Mouse (Mus musculus): ENCODE data around the gene Bmp8a. TPM values are rescaled to one million over a fixed set of nuclear protein-coding genes. Genes with fewer than 3 reads are reported as not detected.
"Not testable (repeated sequence)": the region's sequence is repeated elsewhere in the genome, so short reads cannot be mapped to it uniquely, and the experiment has no call there.

Bmp8a gene
- polyA plus RNA-seq, 1 experiment from 2014 or later = 0.10 TPM

DNA sequence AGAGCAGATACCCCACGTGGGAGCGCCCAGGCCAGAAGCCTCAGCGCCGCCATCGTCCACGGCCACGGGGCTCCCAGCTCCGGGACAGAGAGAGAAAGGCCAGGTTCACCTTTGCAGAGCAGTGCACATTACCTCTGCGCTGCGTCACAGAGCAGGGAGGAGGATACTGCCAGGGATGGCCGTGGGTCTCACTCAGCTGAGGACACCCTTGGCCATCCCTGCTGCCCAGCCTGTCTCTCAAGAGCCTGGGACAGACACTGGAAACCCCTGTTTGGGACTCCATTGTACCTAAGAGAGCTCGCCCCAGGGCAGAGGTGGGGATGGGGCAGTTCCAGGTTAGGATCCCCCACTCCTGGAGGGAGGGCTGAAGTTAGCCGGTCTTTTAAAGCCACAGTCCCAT, 19.5 kb downstream of the Bmp8a start, which contains the start of gene Oxct2a:
Oxct2a (minus strand) TSS at position 101 of the 400 bp plus-strand sequence.
- no peak for ATAC-seq (replicated peaks; ENCODE audit: insufficient number of reproducible peaks, low FRiP score, low TSS enrichment)
- WGBS (ENCODE audit: insufficient replicate concordance) = 12% methylated on average over 13 of the region's 13 CpGs
- H3K9ac ChIP-seq (ENCODE audit: low read depth, low read length) = no peak within 1 kb of the TSS
- no peaks in the 10 kb centered on the region for H3K36me3 ChIP-seq (ENCODE audit: control insufficient read depth, insufficient read depth, low read length)
- no peaks in the 10 kb centered on the region for H3K9me3 ChIP-seq (replicated peaks; ENCODE audit: control insufficient read depth, low read length)
- no peak within 1 kb of the TSS for H3K27ac ChIP-seq (ENCODE audit: low read depth, low read length)
- H3K4me3 ChIP-seq (ENCODE audit: low read depth, low read length) = peak within 1 kb of the TSS; percentile 23
- H3K4me2 ChIP-seq = peak within 1 kb of the TSS; percentile 54
- peaks cover 17% of the 10 kb centered on the region for H3K27me3 ChIP-seq (ENCODE audit: control insufficient read depth, insufficient read depth, low read length)
- peaks cover 3% of the 10 kb centered on the region; the same call in 1 of the 2 replicates for H3K4me1 ChIP-seq (ENCODE audit: control insufficient read depth, insufficient read depth, low read length)

GRCm38 (mm10) chr4:123322910-123323309, 20.1 kb downstream of the Bmp8a start:
- WGBS (ENCODE audit: insufficient replicate concordance) = 9% methylated on average over 27 of the region's 38 CpGs
- Histone ChIP-seq H3K4me3 (ENCODE audit: low read depth, low read length) (peak overlapping the region; percentile 23), H3K4me2 (peak overlapping the region; percentile 54), H3K27me3 (ENCODE audit: control insufficient read depth, insufficient read depth, low read length) (peaks cover 17% of the 10 kb centered on the region)
- not testable (repeated sequence) for H3K27ac ChIP-seq (ENCODE audit: low read depth, low read length); ATAC-seq (replicated peaks; ENCODE audit: insufficient number of reproducible peaks, low FRiP score, low TSS enrichment); H3K36me3 ChIP-seq (ENCODE audit: control insufficient read depth, insufficient read depth, low read length); H3K9ac ChIP-seq (ENCODE audit: low read depth, low read length); H3K9me3 ChIP-seq (replicated peaks; ENCODE audit: control insufficient read depth, low read length); H3K4me1 ChIP-seq (ENCODE audit: control insufficient read depth, insufficient read depth, low read length)

DNA sequence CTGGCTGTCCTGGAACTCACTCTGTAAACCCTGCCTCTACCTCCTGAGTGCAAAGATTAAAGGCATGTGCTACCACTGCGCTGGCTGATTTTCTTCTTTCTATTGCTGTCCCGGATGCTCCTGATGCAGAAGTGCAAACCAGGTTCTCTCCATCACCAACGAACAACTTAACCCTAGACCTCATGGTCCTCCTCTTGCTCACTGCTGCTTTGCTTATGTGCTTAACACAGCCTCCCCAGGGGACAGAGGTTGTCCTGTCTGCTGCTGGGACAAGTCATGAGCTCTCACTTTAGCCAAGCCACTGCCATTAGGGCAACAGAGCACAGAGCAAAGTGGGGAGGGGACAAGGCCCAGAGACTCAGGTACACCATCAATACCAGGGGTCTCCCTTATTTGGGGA, 28.6 kb downstream of the Bmp8a start:
- no peak overlapping the region for H3K4me3 ChIP-seq (ENCODE audit: low read depth, low read length)
- no peak overlapping the region for H3K4me2 ChIP-seq
- H3K27me3 ChIP-seq (ENCODE audit: control insufficient read depth, insufficient read depth, low read length) = no peaks in the 10 kb centered on the region
- H3K9ac ChIP-seq (ENCODE audit: low read depth, low read length) = no peak overlapping the region
- 78% methylated on average over 3 of the region's 3 CpGs for WGBS (ENCODE audit: insufficient replicate concordance)
- no peaks in the 10 kb centered on the region for H3K4me1 ChIP-seq (ENCODE audit: control insufficient read depth, insufficient read depth, low read length)
- H3K27ac ChIP-seq (ENCODE audit: low read depth, low read length) = no peak overlapping the region
- no peak for ATAC-seq (replicated peaks; ENCODE audit: insufficient number of reproducible peaks, low FRiP score, low TSS enrichment)
- H3K9me3 ChIP-seq (replicated peaks; ENCODE audit: control insufficient read depth, low read length) = no peaks in the 10 kb centered on the region
- no peaks in the 10 kb centered on the region for H3K36me3 ChIP-seq (ENCODE audit: control insufficient read depth, insufficient read depth, low read length)

DNA sequence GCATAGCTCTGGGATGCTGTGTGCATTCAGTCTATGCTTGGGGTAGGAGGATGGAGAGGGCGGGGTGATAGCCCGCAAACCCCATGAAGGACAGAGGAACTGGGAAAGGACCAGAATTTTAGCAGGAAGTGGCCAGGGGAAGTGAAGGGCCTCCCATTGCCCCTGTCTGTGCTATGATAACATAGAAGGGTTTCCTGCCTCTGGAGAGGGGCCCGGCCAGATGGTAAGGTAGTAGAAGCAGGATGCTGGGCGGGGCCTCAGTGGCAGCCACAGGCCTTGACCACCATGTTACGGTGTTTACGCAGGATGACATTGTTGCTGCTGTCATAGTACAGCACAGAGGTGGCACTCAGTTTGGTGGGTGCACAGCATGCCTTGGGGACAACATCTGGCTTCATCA, 30.0 kb downstream of the Bmp8a start:
- Histone ChIP-seq H3K36me3 (ENCODE audit: control insufficient read depth, insufficient read depth, low read length) (no peaks in the 10 kb centered on the region), H3K9ac (ENCODE audit: low read depth, low read length) (no peak overlapping the region), H3K4me2 (no peak overlapping the region), H3K27me3 (ENCODE audit: control insufficient read depth, insufficient read depth, low read length) (no peaks in the 10 kb centered on the region), H3K4me1 (ENCODE audit: control insufficient read depth, insufficient read depth, low read length) (peaks cover 7% of the 10 kb centered on the region; the same call in 1 of the 2 replicates), H3K9me3 (replicated peaks; ENCODE audit: control insufficient read depth, low read length) (no peaks in the 10 kb centered on the region), H3K4me3 (ENCODE audit: low read depth, low read length) (no peak overlapping the region), H3K27ac (ENCODE audit: low read depth, low read length) (no peak overlapping the region)
- 0 out of 2 replicates have a peak, but pooled peaks have one; percentile 33 for ATAC-seq (replicated peaks; ENCODE audit: insufficient number of reproducible peaks, low FRiP score, low TSS enrichment)
- 55% methylated on average over 6 of the region's 6 CpGs for WGBS (ENCODE audit: insufficient replicate concordance)

DNA sequence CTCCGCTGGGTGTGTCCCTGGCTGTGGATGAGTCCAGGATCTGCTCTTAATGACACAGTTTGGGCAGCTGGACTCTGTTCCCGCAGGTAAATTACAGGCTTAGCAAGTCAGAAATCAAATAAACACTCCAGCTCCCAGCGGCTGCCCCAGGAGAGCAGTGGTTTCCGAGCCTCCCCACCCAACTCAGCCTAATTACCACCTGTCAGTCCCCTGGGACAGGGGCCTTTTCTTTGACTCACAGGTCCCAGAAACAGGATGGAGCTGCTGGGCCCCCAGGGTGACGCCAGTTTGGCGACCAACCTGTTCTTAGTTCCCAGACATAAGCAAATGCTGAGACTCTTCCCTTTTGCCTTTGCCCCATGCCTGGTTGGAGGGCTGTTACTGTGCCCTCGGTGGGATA, 31.2 kb downstream of the Bmp8a start:
- H3K4me1 ChIP-seq (ENCODE audit: control insufficient read depth, insufficient read depth, low read length) = peaks cover 9% of the 10 kb centered on the region; the same call in 1 of the 2 replicates
- no peak overlapping the region for H3K9ac ChIP-seq (ENCODE audit: low read depth, low read length)
- no peak overlapping the region for H3K4me2 ChIP-seq
- no peaks in the 10 kb centered on the region for H3K9me3 ChIP-seq (replicated peaks; ENCODE audit: control insufficient read depth, low read length)
- no peak overlapping the region for H3K27ac ChIP-seq (ENCODE audit: low read depth, low read length)
- H3K36me3 ChIP-seq (ENCODE audit: control insufficient read depth, insufficient read depth, low read length) = no peaks in the 10 kb centered on the region
- ATAC-seq (replicated peaks; ENCODE audit: insufficient number of reproducible peaks, low FRiP score, low TSS enrichment) = no peak
- H3K4me3 ChIP-seq (ENCODE audit: low read depth, low read length) = no peak overlapping the region
- no peaks in the 10 kb centered on the region for H3K27me3 ChIP-seq (ENCODE audit: control insufficient read depth, insufficient read depth, low read length)
- 78% methylated on average over 7 of the region's 7 CpGs for WGBS (ENCODE audit: insufficient replicate concordance)

GRCm38 (mm10) chr4:123308292-123308691, 34.8 kb downstream of the Bmp8a start:
- Histone ChIP-seq H3K9me3 (replicated peaks; ENCODE audit: control insufficient read depth, low read length) (no peaks in the 10 kb centered on the region; the same call in 1 of the 2 replicates), H3K4me1 (ENCODE audit: control insufficient read depth, insufficient read depth, low read length) (peaks cover 11% of the 10 kb centered on the region; the same call in 1 of the 2 replicates), H3K9ac (ENCODE audit: low read depth, low read length) (no peak overlapping the region), H3K4me2 (no peak overlapping the region), H3K27me3 (ENCODE audit: control insufficient read depth, insufficient read depth, low read length) (no peaks in the 10 kb centered on the region), H3K4me3 (ENCODE audit: low read depth, low read length) (no peak overlapping the region), H3K36me3 (ENCODE audit: control insufficient read depth, insufficient read depth, low read length) (peaks cover 7% of the 10 kb centered on the region), H3K27ac (ENCODE audit: low read depth, low read length) (no peak overlapping the region)
- 30% methylated on average over 3 of the region's 3 CpGs for WGBS (ENCODE audit: insufficient replicate concordance)
- no peak for ATAC-seq (replicated peaks; ENCODE audit: insufficient number of reproducible peaks, low FRiP score, low TSS enrichment)

- Histone ChIP-seq H3K27me3 (ENCODE audit: control insufficient read depth, insufficient read depth, low read length) (no peaks in the 10 kb centered on the region), H3K4me1 (ENCODE audit: control insufficient read depth, insufficient read depth, low read length) (peaks cover 11% of the 10 kb centered on the region; the same call in 1 of the 2 replicates), H3K9me3 (replicated peaks; ENCODE audit: control insufficient read depth, low read length) (no peaks in the 10 kb centered on the region; the same call in 1 of the 2 replicates), H3K27ac (ENCODE audit: low read depth, low read length) (no peak overlapping the region), H3K36me3 (ENCODE audit: control insufficient read depth, insufficient read depth, low read length) (peaks cover 20% of the 10 kb centered on the region), H3K4me2 (no peak overlapping the region), H3K9ac (ENCODE audit: low read depth, low read length) (no peak overlapping the region), H3K4me3 (ENCODE audit: low read depth, low read length) (no peak overlapping the region)
- ATAC-seq (replicated peaks; ENCODE audit: insufficient number of reproducible peaks, low FRiP score, low TSS enrichment) = no peak
- WGBS (ENCODE audit: insufficient replicate concordance) = 89% methylated on average over 10 of the region's 10 CpGs
Measured at GRCm38 (mm10) chr4:123306999-123307398, 36.1 kb downstream of the Bmp8a start.

DNA sequence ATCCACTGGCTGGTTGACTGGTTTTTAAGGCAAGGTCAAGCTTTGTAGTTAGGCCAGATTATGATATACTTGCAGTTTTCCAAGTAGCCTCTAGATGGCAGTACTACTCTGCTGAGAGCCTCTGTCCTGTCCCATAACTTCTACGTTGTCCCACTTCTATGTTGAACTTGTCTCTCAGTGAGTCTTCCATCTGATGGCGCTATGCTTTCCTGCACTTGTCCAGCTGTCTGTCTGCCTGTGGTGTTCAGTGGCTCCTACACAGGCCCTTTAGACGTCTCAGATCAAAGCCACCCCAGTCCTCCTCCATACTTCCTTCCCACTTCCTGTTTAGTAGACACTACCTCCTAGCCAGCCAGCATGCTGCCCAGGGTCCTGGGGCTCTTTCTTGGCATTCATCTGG, 37.3 kb downstream of the Bmp8a start:
- WGBS (ENCODE audit: insufficient replicate concordance) = 31% methylated on average over 3 of the region's 3 CpGs
- no peaks in the 10 kb centered on the region for H3K27me3 ChIP-seq (ENCODE audit: control insufficient read depth, insufficient read depth, low read length)
- H3K27ac ChIP-seq (ENCODE audit: low read depth, low read length) = peak overlapping the region; percentile 50; the same call in 1 of the 2 replicates
- H3K4me1 ChIP-seq (ENCODE audit: control insufficient read depth, insufficient read depth, low read length) = peaks cover 11% of the 10 kb centered on the region; the same call in 1 of the 2 replicates
- 0 out of 2 replicates have a peak, but pooled peaks have one; percentile 26 for ATAC-seq (replicated peaks; ENCODE audit: insufficient number of reproducible peaks, low FRiP score, low TSS enrichment)
- no peak overlapping the region for H3K4me3 ChIP-seq (ENCODE audit: low read depth, low read length)
- no peak overlapping the region for H3K9ac ChIP-seq (ENCODE audit: low read depth, low read length)
- peaks cover 22% of the 10 kb centered on the region for H3K36me3 ChIP-seq (ENCODE audit: control insufficient read depth, insufficient read depth, low read length)
- H3K9me3 ChIP-seq (replicated peaks; ENCODE audit: control insufficient read depth, low read length) = no peaks in the 10 kb centered on the region; the same call in 1 of the 2 replicates
- no peak overlapping the region for H3K4me2 ChIP-seq

Data from heart, embryonic 11.5 days (tissue).